Mouse (Mus musculus): ENCODE results near the gene Prpf40a.

Gene Prpf40a

DNA sequence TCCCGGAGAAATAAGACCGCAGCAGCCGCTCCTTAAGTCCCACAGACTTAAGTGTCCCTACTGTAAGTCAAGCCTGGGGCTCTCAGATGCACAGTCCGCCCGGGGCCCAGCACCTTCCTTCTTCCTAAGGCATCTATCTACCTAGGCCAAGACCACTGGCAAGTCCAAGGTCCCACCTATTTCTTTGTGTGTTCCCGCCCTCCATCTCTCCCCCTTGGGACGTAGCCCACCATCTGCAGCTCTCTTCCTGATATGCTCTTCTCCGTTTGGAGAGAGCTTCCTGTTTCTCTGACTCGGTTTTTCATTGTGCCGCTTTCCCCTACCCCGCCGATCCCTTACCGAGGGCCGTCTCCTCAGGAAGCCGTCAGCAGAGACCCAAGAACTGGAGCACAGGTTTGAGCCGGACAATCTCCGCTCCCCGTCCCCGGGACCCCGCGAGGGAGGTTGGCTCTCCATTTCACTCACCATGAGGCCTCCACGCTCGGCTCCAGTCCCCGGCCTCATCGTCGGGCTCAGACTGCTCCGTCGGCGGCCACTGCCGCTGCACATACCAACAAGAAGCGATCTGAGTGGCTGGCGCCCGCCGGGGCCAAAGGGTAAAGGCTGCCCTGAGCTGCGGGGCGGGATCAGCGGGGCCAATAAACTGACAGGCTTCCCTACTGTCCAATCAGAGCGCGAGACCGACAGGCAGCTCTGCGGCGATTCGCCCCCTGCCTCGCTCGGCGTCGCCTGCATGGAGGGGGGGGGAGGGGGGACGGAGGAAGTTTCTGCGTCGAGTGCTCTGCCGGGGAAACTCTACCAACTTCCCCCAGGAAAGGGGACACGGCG lies at the start of gene Prpf40a:
Gene Prpf40a (minus strand): TSS at position 601 of the 828 bp plus-strand sequence.
- DNase-seq (ENCODE audit: low spot score): peak; percentile 98

- DNase-seq (ENCODE audit: low spot score): no peak
Observed at GRCm38 (mm10) chr2:53222242-53222641, 31.2 kb upstream of the Prpf40a start.

DNA sequence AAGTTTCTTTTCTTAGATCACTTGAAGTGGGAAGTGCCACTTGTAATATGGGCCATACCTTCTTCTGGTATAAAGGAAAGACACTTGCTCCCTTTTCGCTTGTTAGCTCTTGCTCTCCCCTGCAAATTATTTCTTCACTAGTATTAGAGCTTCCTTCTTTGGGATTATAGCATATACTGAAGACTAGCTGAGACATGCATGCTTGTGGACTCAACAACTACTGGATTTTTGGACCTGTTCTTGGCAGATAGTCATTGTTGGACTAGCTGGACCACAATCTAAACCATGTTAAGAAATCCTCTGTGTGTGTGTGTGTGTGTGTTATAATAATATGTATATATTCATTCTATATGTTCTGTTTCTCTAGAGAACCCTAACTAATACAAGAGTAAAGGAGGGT lies 22.4 kb upstream of the Prpf40a start:
- DNase-seq (ENCODE audit: low spot score): no peak

DNA sequence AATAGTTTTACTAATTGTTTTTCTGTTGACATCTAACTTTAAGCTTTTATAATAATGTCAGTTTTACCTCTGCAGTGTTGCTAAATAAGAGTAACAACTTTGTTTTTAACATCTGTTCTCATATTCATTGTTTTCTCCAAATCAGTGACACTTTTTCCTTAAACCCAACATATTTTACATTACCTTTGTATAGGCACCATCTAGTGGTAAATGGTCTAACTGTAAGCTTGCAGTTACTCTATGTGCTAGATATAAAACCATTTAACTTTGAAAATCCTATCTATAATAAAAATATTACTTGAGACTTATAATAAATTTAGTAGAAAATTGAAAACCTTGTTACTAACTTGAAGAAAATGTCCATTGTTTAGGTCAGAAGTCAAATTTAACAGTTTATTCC lies 15.7 kb upstream of the Prpf40a start:
- no peak for DNase-seq (ENCODE audit: low spot score)

GRCm38 (mm10) chr2:53204373-53205274 lies 13.5 kb upstream of the Prpf40a start:
- DNase-seq (ENCODE audit: low spot score): peak; percentile 11

DNA sequence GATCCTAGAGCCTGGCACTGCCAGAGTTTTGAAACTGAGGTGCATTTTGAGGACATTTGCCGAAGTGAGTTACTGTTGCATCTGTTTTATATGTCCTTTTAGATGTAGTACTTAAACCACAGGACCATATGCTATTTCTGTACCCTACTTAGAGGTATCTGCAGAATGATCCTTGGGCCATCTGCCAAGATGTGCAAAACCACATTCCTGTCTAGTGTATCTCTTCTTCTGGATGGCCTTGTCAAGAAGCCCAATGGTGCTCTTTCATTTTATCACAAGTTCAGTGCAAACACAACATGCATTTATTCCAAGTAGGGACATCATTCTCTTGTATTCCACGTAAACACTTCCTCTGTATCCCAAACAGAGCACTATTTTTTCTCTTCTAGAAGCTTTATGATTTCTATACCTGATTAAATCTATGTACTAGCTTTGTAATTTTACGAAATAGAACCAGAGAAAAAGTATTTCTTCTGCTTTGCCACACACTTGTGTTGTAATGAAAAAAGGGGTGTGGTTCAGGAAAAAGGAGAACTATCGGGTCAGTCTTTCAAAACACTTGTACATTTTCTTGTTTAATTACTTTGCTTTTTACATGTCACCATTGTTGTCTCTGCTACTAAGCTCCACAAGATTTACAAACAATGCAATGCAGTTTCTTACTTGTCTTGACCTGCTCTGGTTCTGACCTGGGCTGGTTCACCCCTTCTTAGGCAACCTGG lies 9.2 kb upstream of the Prpf40a start:
- peak; percentile 71 for DNase-seq (ENCODE audit: low spot score)

DNA sequence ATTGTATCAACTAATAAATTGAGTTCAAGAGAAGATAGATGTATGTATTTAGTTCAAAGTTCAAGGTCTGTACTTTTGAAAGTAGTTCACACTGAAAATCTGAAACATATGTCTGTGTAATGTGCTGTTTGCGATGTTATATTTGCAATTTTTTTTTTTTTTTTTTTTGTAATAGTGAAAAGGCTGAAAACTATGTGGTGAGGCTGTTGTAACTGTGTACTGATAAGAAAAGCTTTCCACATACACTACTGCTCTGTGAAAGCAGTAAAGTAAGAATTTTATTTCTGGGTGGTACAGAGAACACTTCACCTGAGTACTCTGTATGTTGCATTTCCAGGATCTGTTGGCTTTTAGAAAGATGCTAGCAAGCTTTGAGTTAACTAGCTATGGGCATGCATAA lies 8.1 kb upstream of the Prpf40a start:
- DNase-seq (ENCODE audit: low spot score): no peak

DNA sequence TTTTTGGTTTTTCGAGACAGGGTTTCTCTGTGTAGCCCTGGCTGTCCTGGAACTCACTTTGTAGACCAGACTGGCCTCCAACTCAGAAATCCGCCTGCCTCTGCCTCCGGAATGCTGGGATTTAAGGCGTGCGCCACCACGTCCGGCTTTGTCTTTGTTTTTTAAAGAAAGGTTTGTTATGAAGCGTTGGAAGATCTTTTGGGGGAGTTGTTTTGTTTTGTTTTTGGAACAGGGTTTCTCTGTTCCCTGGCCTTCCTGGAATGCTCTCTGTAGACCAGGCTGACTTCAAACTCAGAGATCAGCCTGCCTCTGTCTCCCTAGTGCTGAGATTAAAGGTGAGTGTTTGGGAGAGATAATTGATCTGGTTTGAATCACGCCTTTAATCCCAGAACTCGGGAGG lies 5.3 kb upstream of the Prpf40a start:
- DNase-seq (ENCODE audit: low spot score): no peak

DNA sequence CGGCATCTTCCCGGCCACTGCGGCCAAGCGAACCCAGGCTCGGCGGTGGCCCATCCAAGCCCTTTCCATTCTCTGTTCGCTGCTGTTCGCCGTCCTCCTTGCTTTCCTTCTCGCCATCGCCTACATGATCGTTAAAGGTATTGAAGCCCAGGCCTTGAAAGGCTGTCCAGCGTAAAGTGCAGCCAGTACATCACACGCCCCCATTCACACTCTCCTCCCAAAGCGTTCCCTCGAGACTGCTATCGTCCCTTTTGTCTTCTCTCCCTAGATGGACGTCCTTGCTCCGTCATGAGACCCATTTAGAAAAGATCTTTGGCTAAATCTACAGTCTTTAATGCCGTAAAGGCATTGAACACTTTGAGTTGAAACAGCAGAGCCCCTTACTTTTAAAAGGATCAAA lies 1.3 kb upstream of the Prpf40a start:
- DNase-seq (ENCODE audit: low spot score): no peak

DNA sequence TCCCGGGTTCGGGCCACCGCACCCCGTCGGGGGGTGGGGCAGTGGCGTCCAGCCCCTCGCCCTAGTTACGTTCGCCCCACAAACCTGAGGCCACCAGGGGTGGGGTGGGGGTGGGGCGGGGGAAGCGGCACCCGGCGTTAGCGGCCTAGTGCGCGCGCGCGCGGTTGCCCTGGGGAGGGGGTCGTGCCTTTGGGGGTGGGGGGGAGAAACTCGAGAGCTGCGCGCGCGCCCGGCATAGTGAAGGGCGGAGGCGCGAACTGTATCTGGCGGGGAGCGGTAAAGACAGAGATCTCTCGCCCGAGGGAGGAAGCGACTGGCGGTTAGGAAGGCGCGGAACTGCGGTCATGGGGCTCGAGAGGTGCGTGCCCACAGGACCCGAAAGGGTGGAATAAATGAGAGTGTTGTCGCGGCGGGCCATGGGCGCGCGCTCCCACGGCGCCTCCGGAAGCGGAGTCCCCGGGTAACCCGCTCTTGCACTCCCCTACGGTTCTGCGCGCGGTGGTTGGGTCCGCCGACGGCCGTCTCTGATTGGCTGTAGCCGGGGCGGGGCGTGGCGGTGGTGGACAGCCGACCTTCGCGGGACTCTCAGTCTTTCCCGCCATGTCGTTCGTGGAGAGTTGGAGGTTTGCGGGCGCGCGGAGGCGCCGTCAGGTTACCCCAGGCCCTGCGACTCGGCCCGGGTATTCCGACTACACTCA lies 588 bp upstream of the Prpf40a start, which contains the start of gene Arl6ip6:
Gene Arl6ip6 (plus strand): TSS at position 204 of the 698 bp plus-strand sequence.
- DNase-seq (ENCODE audit: low spot score): peak; percentile 94

DNA sequence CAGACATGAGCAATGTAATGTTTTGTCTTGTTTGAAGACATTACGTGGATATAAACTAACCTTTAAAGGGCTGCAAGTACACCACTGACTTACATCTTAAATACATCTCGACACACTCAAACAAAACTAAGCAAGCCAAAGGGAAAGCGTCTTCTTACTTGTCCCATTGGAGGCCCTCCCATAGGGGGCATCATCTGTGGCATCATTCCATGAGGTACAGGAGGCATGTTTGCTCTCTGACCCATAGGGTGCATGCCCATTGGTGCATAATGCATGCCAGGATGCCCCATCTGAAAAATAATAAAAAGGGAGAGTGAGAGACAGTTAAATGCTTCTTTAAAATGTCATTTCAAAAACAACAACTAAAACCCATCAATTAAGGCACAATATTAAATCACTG lies 1.3 kb downstream of the Prpf40a start:
- DNase-seq (ENCODE audit: low spot score): no peak

GRCm38 (mm10) chr2:53179876-53180275 lies 11.2 kb downstream of the Prpf40a start:
- no peak for DNase-seq (ENCODE audit: low spot score)

GRCm38 (mm10) chr2:53178966-53179365 lies 12.1 kb downstream of the Prpf40a start:
- no peak for DNase-seq (ENCODE audit: low spot score)

GRCm38 (mm10) chr2:53173966-53174365 lies 17.1 kb downstream of the Prpf40a start:
- DNase-seq (ENCODE audit: low spot score): no peak

GRCm38 (mm10) chr2:53146852-53147251 lies 44.2 kb downstream of the Prpf40a start:
- DNase-seq (ENCODE audit: low spot score): no peak

DNA sequence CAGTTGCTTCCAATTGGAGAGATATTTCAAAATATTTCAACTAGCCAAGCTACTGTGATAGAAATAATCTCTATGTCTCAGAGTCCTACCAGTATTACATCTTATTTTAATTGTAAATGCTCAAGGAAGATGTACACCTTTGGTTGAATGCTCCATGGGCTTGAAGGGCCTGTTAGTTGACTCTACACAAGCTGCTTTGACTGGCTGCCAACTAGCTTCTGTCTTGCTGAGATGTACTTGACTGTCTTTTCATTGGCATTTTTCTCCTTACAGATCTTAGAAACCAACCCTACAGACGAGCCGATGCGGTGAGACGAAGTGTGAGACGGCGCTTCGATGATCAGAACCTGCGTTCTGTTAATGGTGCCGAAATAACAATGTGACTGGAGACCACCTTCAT lies 59.5 kb downstream of the Prpf40a start:
- no peak for DNase-seq (ENCODE audit: low spot score)

- no peak for DNase-seq (ENCODE audit: low spot score)
Observed at GRCm38 (mm10) chr2:53129070-53129469, 62.0 kb downstream of the Prpf40a start.

DNA sequence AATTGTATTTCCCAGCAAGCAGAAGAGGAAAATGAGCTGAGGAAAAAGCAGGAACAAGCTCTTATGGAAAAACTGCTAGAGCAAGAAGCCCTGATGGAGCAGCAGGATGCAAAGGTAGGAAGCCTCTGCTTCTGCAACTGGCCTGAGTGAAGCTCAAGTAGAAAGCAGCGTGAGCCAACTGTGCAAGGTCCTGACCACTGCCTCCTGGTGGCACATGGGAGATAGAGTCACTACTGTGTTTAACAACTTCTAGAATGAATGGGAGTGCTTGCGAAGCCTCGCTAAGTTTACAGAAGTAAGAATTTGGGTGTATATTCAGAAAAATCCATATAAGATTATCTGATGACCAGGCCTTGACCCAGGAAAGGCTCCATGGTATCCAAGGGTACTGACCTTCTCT lies 65.1 kb downstream of the Prpf40a start:
- DNase-seq (ENCODE audit: low spot score): no peak

- no peak for DNase-seq (ENCODE audit: low spot score)
Observed at GRCm38 (mm10) chr2:53121797-53122196, 69.3 kb downstream of the Prpf40a start.

GRCm38 (mm10) chr2:53108547-53108946 lies 82.5 kb downstream of the Prpf40a start:
- no peak for DNase-seq (ENCODE audit: low spot score)

- no peak for DNase-seq (ENCODE audit: low spot score)
Observed at GRCm38 (mm10) chr2:53106472-53106871, 84.6 kb downstream of the Prpf40a start.

- DNase-seq (ENCODE audit: low spot score): no peak
Observed at GRCm38 (mm10) chr2:53106056-53106455, 85.0 kb downstream of the Prpf40a start.
